Mouse (Mus musculus) heart, postnatal 25 days (tissue): Measurements from ENCODE around the gene Phb. TPM values are rescaled to one million over a fixed set of nuclear protein-coding genes. Genes with fewer than 3 reads are reported as not detected.
A peak's percentile ranks its signal among the peaks of the same experiment; 100 is the strongest.
"Not testable (repeated sequence)": the region's sequence is repeated elsewhere in the genome, so short reads cannot be mapped to it uniquely, and the experiment has no call there.

Experiments used
- DNase-seq: peaks from one replicate; pipeline ENCODE4 v3.0.0; 2022; ENCODE audit warnings: low spot score
- intact Hi-C: fragments of 180-260 bp; cut with DNase I; formaldehyde crosslinking; loops from one replicate; pipeline ENCODE4 v1.15.1; 2025
- total RNA-seq, 2 experiments: library from RNA; stranded (reverse); gene quantifications; 2 replicates each; pipeline ENCODE4 v1.2.3; 2021

The Phb gene
- total RNA-seq, 2 experiments from 2014 or later: 384 to 423 TPM

DNA sequence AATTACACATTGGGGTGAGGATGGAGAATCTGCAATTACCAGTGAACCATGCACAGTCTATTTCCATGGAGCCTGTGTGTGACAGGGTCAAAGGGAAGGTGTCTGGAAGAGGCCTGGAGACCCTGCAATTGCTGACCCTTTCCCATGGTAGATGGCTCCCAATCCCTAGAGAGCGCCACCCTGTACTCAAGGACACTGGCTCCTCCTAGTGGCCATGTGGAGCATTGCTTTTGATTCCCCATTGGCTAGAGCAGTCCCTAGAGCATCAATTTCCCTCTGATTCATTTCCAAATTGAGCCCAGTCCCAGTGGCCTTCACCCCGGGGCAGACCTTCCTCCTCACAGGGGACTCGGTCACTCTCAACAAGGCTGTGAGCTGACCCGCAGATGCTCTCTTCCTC, 17.9 kb upstream of the Phb start:
- peak; percentile 11 for DNase-seq
- intact Hi-C loops: loop anchor here (1.0 to 5.0 kb wide), 3 partner anchors 62 to 387 kb away; partner anchors contain the start of genes Ngfr and Tac4

- intact Hi-C loops: loop anchor here (1.0 to 5.0 kb wide), 3 partner anchors 62 to 387 kb away; partner anchors contain the start of genes Ngfr and Tac4
- no peak for DNase-seq
Measured at GRCm38 (mm10) chr11:95649560-95649959, 17.2 kb upstream of the Phb start.

GRCm38 (mm10) chr11:95650001-95650400, 16.8 kb upstream of the Phb start:
- DNase-seq: no peak
- intact Hi-C loops: no loop called here

GRCm38 (mm10) chr11:95650981-95651380, 15.8 kb upstream of the Phb start:
- DNase-seq: no peak
- intact Hi-C loops: no loop called here

- no peak for DNase-seq
- intact Hi-C loops: no loop called here
Measured at GRCm38 (mm10) chr11:95657449-95657848, 9.3 kb upstream of the Phb start.

DNA sequence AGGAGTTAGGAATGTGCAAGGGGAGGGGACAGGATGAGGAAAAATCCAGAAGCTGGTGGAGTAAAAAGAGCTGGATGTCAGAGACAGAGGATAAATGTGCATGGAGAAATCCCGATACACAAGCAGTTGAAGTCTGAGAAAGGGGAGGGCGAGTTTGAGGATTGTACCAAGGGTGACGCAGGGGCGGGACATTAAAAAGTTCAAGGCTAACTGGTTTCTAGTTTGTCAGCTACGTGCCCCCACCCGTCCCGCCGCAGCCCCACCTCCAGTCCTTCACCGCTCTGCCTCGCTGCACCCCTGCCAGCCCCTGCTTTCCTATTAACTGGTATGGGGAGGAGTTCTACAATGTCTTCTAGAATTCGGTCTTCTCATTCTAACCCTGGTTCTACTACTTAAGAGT, 420 bp downstream of the Phb start:
- intact Hi-C loops: no loop called here
- DNase-seq: no peak

GRCm38 (mm10) chr11:95668086-95668485, 1.3 kb downstream of the Phb start:
- DNase-seq, intact Hi-C loops: not testable (repeated sequence)

DNA sequence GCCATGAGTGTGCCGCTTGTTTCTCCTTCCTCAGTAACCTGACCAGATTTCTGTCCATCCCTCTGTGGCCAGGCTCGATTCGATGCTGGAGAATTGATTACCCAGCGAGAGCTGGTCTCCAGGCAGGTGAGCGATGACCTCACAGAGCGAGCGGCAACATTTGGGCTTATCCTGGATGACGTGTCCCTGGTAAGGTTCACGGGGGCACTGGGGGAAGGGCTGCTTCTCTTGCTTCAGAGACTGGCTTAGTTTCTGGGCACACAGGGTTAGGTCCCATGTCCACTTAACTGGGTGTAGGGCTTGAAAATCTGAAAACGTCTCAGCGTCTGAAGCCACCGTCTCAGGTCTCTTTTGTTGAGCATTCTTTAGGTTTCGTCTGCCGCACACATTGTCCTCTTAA, 8.7 kb downstream of the Phb start:
- intact Hi-C loops: no loop called here
- DNase-seq: no peak

GRCm38 (mm10) chr11:95676307-95676706, 9.6 kb downstream of the Phb start:
- no peak for DNase-seq
- intact Hi-C loops: no loop called here

DNA sequence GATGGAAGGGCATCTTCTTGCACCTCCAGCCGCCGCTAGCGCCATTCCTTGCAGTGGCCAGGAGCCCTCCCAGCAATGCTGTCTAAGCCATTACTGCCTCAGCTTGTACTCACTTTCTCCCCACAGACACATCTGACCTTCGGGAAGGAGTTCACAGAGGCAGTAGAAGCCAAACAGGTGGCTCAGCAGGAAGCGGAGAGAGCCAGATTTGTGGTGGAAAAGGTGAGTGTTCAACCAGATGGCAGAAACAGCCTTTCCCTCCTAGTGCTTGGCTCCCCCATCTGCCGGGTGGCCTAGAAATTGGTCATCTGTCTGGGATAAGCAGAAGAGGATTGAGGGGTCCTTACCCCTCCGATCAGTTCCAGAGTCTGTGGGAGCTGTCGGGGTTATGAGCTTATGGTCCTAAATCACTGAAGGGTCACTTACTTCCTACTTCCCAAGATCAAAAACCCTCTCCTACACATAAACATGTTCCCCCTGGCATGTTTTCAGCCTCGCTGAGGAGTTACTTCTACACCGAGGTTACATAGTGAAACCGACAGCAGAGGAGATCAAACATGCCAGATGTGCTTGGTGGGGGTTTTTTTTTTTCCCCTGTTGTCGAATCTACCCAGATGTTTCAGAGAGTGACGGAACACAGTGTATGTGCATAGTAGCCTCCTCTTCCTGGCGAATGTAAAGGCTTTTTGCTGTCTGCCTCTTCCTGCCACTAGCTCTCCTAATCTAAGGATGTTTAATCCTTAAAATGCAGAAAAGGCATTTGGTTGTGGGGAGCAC, 11.4 kb downstream of the Phb start:
- intact Hi-C loops: no loop called here

DNA sequence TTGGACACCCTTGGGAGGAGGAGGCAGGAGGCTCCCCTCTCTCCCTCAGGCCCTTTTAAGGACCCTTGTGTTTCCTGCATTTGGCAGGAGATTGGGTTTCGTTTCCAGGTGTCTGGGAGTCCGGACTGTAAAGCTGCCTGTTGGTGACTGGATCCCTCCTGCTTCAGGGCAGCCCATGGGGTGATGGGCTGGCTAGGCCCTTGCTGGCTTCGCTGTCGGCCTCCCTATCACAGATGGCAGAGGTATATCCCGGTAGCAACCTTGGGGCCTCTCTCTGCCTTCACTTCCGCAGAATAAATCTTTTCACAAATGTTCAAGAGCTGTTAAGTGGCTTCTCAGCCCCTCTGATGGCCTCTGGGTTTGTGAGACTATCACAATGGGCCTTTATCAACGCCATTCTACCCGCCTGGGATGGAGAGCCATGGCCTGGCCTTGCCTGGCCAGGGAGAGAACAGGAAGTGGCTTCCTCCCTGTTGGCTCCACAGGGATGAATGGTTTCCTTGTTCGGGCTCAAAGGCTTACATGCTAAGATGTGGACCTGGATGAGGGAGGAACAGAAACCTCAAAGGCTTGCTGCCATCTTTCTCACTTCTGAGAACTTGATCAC, 15.3 kb downstream of the Phb start:
- intact Hi-C loops: loop anchor here (10.0 kb wide), 1 partner anchor 143 kb away; the partner anchor contains the start of gene Phospho1

More for the DNA sequence above, 11.4 kb downstream of the Phb start:
- no peak for DNase-seq

DNA sequence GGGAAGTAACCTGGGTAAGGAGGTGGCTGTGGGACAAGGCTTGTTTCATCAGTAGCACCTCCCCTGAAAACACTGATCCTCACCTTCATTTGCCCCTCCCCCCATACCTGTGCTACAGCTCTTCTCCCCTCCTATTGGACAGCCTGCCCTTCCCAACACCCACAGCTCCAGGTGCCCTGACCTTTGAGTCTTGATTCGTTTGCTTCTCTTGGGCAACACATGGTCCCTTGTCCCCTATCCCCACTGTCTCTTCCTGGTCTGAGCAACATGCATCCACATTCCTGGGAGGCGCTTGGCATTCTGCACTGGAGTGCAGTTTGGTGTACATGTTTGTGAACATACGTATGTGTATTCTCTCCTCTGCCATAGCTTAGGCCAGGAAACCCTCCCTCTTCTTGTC, 16.2 kb downstream of the Phb start:
- intact Hi-C loops: loop anchor here (10.0 kb wide), 1 partner anchor 142 kb away; the partner anchor contains the start of gene Phospho1
- no peak for DNase-seq

More for the DNA sequence above, 15.3 kb downstream of the Phb start:
- no peak for DNase-seq

DNA sequence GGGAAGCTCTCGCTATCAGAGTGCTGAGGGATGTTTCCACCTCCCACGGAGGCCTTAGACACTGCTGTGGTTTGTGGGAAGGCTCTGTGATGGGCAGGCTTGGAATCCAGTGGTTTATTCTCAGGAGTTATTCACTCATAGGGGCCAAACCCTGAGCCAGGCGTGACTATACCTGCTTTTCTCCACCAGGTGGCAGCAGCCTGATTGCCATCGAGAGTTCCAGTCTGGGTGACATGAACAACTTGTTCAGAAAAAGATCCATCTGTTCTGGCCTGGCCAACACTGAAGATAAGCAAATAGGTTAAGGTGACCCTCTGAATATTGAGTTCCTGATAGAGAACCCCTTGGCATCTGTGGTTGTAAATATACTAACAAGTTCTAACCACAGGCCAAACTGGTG, 19.3 kb downstream of the Phb start:
- peak; percentile 49 for DNase-seq
- intact Hi-C loops: loop anchor here (1.0 to 10.0 kb wide), 3 partner anchors 65 to 171 kb away; partner anchors contain the start of gene Phospho1

GRCm38 (mm10) chr11:95687084-95687656, 20.4 kb downstream of the Phb start:
- intact Hi-C loops: loop anchor here (5.0 to 10.0 kb wide), 2 partner anchors 138 to 170 kb away; partner anchors contain the start of gene Phospho1
- no peak for DNase-seq

DNA sequence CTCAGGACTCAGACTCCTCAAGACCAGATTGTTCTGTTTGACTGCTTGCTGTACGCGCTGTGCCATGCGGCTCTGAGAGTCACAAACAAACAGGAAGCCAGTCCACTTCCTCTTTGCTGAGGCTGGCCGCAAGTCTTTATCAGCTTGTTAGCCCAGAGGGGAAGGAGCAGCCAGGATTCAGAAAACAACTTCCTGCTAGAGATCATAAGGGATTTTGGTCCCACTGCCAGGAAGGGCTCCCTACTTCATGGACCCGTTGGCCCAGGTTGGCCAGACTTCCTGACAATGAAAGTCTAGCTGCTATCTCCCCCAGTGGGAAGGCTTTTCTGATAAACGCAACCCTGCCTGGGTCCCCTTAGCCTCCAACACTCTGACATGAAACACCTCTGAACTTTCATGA, 21.8 kb downstream of the Phb start:
- intact Hi-C loops: loop anchor here (2.0 to 10.0 kb wide), 3 partner anchors 24 to 169 kb away; partner anchors contain the start of genes Phospho1 and Zfp652
- peak; percentile 42 for DNase-seq

- intact Hi-C loops: loop anchor here (2.0 to 10.0 kb wide), 3 partner anchors 24 to 168 kb away; partner anchors contain the start of genes Phospho1 and Zfp652
- DNase-seq: peak; percentile 19
Measured at GRCm38 (mm10) chr11:95688981-95689380, 22.2 kb downstream of the Phb start.

DNA sequence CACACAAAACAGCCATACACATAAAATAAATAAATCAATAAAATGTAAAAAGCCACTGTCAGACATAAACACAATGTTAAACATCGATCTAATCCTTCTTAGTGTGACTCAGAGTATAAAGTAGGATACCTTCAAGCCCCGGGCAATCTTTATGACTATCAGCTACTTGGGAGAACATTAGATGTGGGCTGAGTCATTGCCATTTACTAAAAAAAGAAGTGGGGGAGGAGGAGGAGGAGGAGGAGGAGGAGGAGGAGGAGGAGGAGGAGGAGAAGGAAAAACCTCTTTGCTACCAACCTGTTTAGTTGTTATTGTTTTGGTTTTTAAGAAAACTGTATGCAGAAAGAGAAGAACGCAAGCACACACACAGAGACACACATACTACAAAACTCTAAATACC, 22.8 kb downstream of the Phb start:
- DNase-seq: no peak
- intact Hi-C loops: loop anchor here (2.0 to 10.0 kb wide), 3 partner anchors 23 to 168 kb away; partner anchors contain the start of genes Phospho1 and Zfp652

GRCm38 (mm10) chr11:95698541-95698940, 31.8 kb downstream of the Phb start:
- intact Hi-C loops: no loop called here

GRCm38 (mm10) chr11:95700778-95701739, 34.3 kb downstream of the Phb start:
- no peak for DNase-seq
- intact Hi-C loops: no loop called here

More at GRCm38 (mm10) chr11:95698541-95698940, 31.8 kb downstream of the Phb start:
- no peak for DNase-seq
